Mouse (Mus musculus): Measurements from ENCODE around the gene Fhad1.

GRCm38 (mm10) chr4:141853437-141853836, 161.4 kb downstream of the Fhad1 start:
- peak; percentile 44 for TF ChIP-seq RAD21 (IDR thresholded peaks at IDR 0.05; ENCODE audit: low read depth, low read length)
- no peak for TF ChIP-seq E2F4 (IDR thresholded peaks at IDR 0.05; ENCODE audit: insufficient replicate concordance, low read depth, low read length)
- no peak for TF ChIP-seq POLR2A (IDR thresholded peaks at IDR 0.05; ENCODE audit: low read depth, low read length)
- TF ChIP-seq CTCF (conservative IDR thresholded peaks at IDR 0.05 in 1 of 2, IDR thresholded peaks at IDR 0.05 in 1 of 2; ENCODE audit: low read depth in 2 of 2, low read length in 2 of 2), result peak; percentile 29 to 66; a peak in 2 of 4 replicates
- no peak for TF ChIP-seq ZMIZ1 (IDR thresholded peaks at IDR 0.05; ENCODE audit: low read depth, low read length)
- TF ChIP-seq MXI1 (IDR thresholded peaks at IDR 0.05; ENCODE audit: low read depth, low read length), result no peak
